Mouse (Mus musculus) erythroid progenitor cell, adult 5-6 weeks (primary cell): ENCODE results near the gene Nudt8. TPM values are rescaled to one million over a fixed set of nuclear protein-coding genes. Genes with fewer than 3 reads are reported as not detected.

Experiments used
- ATAC-seq: replicated peaks from 2 replicates; pipeline ENCODE4 v1.8.0; 2016; ENCODE audit warnings: moderate number of reproducible peaks, mild to moderate bottlenecking, moderate TSS enrichment, inconsistent platforms; ENCODE audit not compliant: poor library complexity, low FRiP score, severe bottlenecking
- total RNA-seq, 2 experiments: library from RNA; stranded (forward) in 1 of 2; stranded (reverse) in 1 of 2; fragments of 150-400 nt in 1 of 2; fragments of 186-747, 209-891 nt in 1 of 2; gene quantifications; 2 replicates each; pipeline versions ENCODE4 v1.2.3 to v1.2.4; 2015 to 2017; ENCODE audit warnings: low replicate concordance in 2 of 2

The Nudt8 gene
- total RNA-seq, 2 experiments from 2014 or later, result not detected

DNA sequence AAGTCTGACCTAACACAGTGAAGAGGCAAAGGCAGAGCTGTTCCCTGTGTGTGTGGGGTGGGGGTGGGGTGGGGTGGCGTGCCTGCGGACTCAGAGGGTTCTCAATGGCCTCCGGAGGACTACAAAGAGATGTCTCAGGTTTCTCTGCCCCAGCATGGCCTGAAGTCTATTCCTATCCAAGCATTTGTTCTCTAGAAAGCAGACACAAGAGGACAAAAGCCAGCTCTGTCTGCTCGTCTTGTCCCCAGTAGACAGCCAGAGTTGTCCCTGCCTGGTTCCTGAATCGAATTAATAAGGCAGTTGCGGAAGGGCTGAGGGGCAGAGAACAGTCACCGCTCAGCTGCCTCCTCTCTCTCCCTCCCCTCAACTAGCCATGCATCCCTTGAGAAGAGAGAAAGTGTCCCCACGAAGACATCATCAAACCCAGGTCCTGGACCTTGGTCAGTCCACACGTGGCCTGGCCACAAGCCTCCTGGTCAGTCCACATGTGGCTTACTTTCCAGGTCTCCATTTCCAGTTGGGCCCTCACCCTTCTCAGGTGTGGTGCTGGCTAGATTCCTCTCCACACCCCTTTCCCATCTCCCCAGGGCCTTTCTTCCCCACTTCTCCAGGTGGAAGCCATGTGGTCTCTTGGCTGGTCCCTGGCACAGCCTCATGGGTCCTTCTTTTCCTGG lies 16.7 kb upstream of the Nudt8 start:
- ATAC-seq, result no peak

DNA sequence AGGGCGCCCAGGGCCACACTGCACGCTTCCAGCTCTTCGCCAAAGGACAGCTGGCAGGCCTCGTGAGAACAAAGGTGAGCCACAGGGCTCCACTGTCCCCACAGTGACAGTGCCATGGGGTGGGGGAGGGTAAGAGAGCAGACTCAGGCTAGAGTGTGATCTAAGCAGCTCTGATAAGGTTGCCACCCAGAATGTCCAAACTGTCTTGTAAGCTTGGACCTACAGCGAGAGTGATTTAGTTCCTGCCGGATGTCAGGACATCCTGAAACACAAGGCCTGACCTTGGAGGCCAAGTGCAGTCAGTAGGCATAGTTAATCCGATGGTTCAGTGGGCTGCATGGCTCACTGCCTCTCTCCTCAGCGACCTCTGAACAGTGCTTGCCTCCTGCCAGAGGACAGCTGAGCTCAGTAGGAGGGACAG lies 15.1 kb upstream of the Nudt8 start:
- no peak for ATAC-seq

DNA sequence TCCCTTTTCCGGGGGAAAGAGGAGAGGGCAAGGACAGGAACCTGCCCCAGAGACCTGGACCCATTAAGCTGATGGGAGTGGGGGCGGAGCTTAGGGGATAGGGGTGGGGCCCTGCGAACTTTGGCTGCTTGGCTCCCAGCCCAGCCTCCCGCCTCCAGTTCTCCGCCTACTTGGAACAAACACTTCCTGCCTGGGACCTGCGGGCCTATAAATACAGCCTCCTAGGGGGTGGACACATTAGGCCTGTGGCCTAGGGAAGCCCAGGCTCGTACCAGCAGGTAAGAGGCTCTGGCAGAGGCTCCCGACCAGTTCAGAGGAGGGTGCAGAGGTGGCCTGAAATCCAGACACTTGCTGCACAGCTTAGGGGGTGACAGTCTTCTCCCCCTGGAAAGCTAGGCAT lies 14.0 kb upstream of the Nudt8 start, which contains the start of gene Acy3:
Acy3 (plus strand) TSS at position 237 of the 400 bp plus-strand sequence.
- peak; percentile 63 for ATAC-seq

DNA sequence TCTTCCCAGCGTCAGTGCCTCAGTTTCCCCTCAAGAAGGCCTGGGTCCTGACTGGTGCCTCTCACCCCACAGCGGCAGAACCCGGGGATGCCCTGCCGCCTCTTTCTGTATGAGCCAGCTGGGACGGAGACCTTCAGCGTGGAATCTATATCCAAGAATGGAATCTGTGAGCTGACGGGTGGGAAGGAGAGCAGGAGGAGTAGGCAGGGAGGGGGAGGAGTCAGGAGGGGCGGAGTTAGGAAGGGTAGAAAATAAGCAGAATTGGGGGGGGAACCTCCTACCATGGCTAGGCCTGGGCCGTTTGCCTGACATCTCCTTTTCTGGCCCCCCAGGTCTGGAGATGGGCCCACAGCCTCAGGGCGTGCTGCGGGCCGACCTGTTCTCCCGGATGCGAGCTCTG lies 12.3 kb upstream of the Nudt8 start:
- ATAC-seq, result no peak

GRCm38 (mm10) chr19:3988750-3989149 lies 11.6 kb upstream of the Nudt8 start:
- no peak for ATAC-seq

GRCm38 (mm10) chr19:3990804-3991203 lies 9.6 kb upstream of the Nudt8 start:
- no peak for ATAC-seq

- ATAC-seq, result no peak
Observed at GRCm38 (mm10) chr19:3991562-3991961, 8.8 kb upstream of the Nudt8 start.

- no peak for ATAC-seq
Observed at GRCm38 (mm10) chr19:3991966-3992365, 8.4 kb upstream of the Nudt8 start.

DNA sequence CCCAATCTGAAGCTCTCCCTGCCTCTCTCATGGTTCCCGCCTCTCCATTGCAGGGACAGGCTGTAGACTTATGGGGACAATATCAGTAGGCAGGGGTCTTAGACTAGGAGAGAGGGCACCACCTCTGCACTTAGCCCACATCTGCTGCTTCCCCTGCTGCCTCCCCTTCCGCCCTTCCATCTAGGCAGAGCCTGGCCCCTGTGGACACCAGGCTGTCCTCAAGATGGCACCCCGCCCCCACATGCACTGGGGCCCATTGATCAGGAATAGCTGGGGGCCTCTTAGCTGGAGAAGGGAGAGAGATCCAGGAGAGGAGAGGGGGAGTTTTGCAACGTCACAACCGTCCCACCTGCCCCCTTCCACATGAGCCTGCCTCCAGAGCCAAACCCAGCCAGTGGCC lies 8.0 kb upstream of the Nudt8 start, which contains the start of gene Tbx10:
Tbx10 (plus strand) TSS at position 337 of the 400 bp plus-strand sequence.
- ATAC-seq, result no peak

- ATAC-seq, result no peak
Observed at GRCm38 (mm10) chr19:3994932-3995331, 5.4 kb upstream of the Nudt8 start.

GRCm38 (mm10) chr19:3995505-3995904 lies 4.9 kb upstream of the Nudt8 start:
- ATAC-seq, result no peak

GRCm38 (mm10) chr19:3996106-3996505 lies 4.3 kb upstream of the Nudt8 start:
- no peak for ATAC-seq

DNA sequence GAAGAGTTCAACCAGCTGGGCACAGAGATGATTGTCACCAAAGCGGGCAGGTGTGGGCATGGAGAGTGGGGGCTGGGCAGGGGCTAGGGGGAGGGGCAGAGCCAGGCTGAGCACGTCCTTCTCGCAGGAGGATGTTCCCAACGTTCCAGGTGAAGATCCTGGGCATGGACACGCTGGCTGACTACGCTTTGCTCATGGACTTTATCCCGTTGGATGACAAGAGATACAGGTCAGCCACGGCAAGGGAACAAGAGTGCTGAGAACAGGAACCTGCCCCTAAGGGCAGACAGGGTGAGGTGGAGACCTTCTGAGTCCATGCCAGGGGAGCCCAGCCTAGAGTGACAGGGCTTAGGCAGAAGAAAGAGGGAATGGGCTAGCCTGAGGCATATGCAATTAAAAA lies 3.6 kb upstream of the Nudt8 start:
- no peak for ATAC-seq

GRCm38 (mm10) chr19:3997231-3997630 lies 3.1 kb upstream of the Nudt8 start:
- ATAC-seq, result no peak

- no peak for ATAC-seq
Observed at GRCm38 (mm10) chr19:3998335-3998734, 2.0 kb upstream of the Nudt8 start.

GRCm38 (mm10) chr19:3999121-3999730 lies 1.2 kb upstream of the Nudt8 start:
- ATAC-seq, result no peak

DNA sequence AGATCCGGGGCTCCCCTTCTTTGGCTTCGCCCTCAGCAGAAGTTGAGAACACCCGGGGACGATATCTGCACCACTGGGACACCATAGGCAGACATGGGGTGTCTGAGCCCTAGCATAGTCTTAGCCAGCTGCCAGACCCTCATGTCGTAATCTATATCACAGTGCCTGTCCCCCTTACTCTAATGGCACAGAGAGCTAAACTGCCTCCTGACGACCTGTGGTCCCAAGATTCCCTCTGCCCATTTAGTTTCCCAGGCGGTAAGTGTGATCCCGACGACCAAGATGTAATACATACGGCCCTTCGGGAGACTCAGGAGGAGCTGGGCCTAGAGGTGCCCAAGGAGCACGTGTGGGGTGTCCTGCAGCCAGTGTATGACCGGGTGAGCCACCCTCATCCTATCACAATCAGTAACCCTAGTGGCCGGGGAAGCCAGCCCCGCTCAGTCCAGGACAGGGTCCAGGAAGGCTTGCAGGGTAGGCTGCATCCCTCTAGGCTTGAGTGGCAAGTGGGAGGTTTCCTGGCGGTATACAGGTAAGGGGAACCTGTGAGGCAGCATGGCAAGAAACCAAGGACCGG lies 657 bp downstream of the Nudt8 start:
- no peak for ATAC-seq

DNA sequence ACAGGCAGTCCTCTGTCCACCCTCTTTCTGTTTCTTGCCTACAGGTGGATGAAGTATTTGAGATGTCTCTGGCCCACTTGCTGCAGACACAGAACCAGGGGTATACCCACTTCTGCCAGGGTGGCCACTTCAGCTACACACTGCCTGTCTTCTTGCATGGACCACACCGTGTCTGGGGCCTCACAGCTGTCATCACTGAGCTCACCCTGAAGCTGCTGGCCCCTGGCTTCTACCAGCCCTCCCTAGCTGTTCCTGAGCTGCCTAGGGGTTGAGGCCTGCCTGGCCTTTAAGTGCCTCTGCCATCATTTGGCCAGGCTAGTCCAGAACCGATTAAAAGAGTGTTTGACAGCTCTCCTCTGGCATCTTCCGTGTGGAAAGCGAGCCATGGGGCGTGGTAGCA lies 1.4 kb downstream of the Nudt8 start:
- no peak for ATAC-seq

DNA sequence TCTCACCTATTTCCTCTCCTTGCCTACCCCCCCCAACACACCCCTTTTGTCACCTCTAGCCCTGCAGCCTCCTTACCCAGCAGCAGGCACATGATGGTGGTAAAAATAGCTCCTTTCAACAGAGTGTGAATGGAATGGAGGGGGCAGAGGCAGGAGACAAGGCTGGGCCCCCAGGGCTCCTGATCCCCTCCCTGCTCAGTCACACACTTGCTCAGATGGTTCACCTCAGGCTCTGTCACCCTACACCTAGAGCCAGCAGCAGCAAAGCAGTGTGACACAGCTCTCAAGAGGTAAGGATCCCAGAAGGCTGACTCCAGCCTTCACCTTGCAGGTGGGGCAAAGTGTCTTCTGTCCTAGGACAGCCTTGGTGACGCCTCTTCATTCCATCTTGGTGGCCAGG lies 2.7 kb downstream of the Nudt8 start, which contains the start of gene Doc2g:
Doc2g (plus strand) TSS at position 202 of the 400 bp plus-strand sequence.
- no peak for ATAC-seq

DNA sequence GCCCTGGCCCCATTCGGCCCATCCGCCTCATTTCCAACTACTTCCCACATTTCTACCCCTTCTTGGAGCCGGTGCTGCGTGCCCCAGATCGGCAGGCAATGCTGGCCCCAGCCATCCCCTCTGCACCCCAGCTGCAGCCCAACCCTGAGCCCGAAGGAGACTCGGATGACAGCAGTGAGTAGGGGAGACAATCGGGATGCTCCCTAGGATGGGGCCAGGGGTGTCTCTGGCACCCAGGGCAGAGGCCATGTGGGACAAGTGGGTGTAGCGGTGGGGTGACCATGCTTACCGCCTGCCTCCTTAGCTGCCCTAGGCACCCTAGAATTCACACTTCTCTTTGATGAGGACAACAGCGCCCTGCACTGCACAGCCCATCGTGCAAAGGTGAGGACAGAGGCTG lies 3.3 kb downstream of the Nudt8 start:
- ATAC-seq, result no peak

DNA sequence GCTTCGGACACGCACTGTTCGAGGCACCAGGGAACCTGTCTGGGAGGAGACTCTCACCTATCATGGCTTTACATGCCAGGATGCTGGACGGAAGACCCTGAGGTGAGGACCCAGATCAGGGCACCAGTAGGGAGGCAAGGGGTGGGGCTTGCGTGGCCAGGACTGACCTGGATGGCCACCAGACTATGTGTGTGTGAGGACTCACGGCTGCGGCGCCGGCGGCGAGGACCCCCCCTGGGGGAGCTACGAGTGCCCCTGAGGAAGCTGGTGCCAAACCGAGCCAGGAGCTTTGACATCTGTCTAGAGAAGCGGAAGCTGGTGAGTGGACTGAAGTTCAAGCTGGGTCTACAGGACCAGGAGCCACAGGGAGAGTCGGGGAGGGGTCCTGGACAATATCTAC lies 4.0 kb downstream of the Nudt8 start:
- ATAC-seq, result no peak
